Mouse (Mus musculus): ENCODE results near the gene Mtln. TPM values are rescaled to one million over a fixed set of nuclear protein-coding genes. Genes with fewer than 3 reads are reported as not detected.

Mtln gene
- polyA plus RNA-seq, 1 experiment from 2014 or later, result 35.9 TPM

- 83% methylated on average over 5 of the region's 5 CpGs for WGBS
- H3K9me3 ChIP-seq (replicated peaks), result no peaks in the 10 kb centered on the region
- no peaks in the 10 kb centered on the region for H3K27me3 ChIP-seq
- peaks cover 5% of the 10 kb centered on the region; the same call in 1 of the 2 replicates for H3K4me1 ChIP-seq
- H3K4me3 ChIP-seq (replicated peaks), result no peak overlapping the region
- H3K36me3 ChIP-seq, result peaks cover 30% of the 10 kb centered on the region
- no peak overlapping the region for H3K9ac ChIP-seq
- ATAC-seq (replicated peaks; ENCODE audit: low FRiP score), result no peak
- no peak overlapping the region for H3K4me2 ChIP-seq
- no peak overlapping the region for H3K27ac ChIP-seq
Observed at GRCm38 (mm10) chr2:127778451-127778850, 13.8 kb downstream of the Mtln start.

GRCm38 (mm10) chr2:127775013-127775412, 17.3 kb downstream of the Mtln start:
- H3K36me3 ChIP-seq, result peaks cover 41% of the 10 kb centered on the region
- no peak overlapping the region for H3K27ac ChIP-seq
- peaks cover 5% of the 10 kb centered on the region; the same call in 1 of the 2 replicates for H3K4me1 ChIP-seq
- no peak for ATAC-seq (replicated peaks; ENCODE audit: low FRiP score)
- 65% methylated on average over 3 of the region's 3 CpGs for WGBS
- H3K9me3 ChIP-seq (replicated peaks), result no peaks in the 10 kb centered on the region
- no peaks in the 10 kb centered on the region for H3K27me3 ChIP-seq
- H3K4me3 ChIP-seq (replicated peaks), result no peak overlapping the region
- H3K4me2 ChIP-seq, result no peak overlapping the region
- H3K9ac ChIP-seq, result no peak overlapping the region

- H3K9me3 ChIP-seq (replicated peaks), result no peaks in the 10 kb centered on the region
- H3K4me1 ChIP-seq, result peaks cover 5% of the 10 kb centered on the region; the same call in 1 of the 2 replicates
- peaks cover 42% of the 10 kb centered on the region for H3K36me3 ChIP-seq
- H3K4me2 ChIP-seq, result no peak overlapping the region
- no peak overlapping the region for H3K9ac ChIP-seq
- H3K27me3 ChIP-seq, result no peaks in the 10 kb centered on the region
- no peak overlapping the region for H3K27ac ChIP-seq
- H3K4me3 ChIP-seq (replicated peaks), result no peak overlapping the region
- WGBS, result 41% methylated on average over 1 of the region's 1 CpGs
- no peak for ATAC-seq (replicated peaks; ENCODE audit: low FRiP score)
Observed at GRCm38 (mm10) chr2:127774578-127774941, 17.7 kb downstream of the Mtln start.

- Histone ChIP-seq H3K4me2 (no peak overlapping the region), H3K36me3 (peaks cover 47% of the 10 kb centered on the region), H3K27ac (no peak overlapping the region), H3K9ac (no peak overlapping the region), H3K4me3 (replicated peaks) (no peak overlapping the region), H3K9me3 (replicated peaks) (no peaks in the 10 kb centered on the region), H3K4me1 (peaks cover 5% of the 10 kb centered on the region; the same call in 1 of the 2 replicates), H3K27me3 (no peaks in the 10 kb centered on the region)
- peak; percentile 18; the same call in 1 of the 2 replicates for ATAC-seq (replicated peaks; ENCODE audit: low FRiP score)
- 57% methylated on average over 15 of the region's 15 CpGs for WGBS
Observed at GRCm38 (mm10) chr2:127773938-127774577, 18.2 kb downstream of the Mtln start.

GRCm38 (mm10) chr2:127761587-127761986, 30.7 kb downstream of the Mtln start:
- WGBS, result 94% methylated on average over 5 of the region's 5 CpGs
- Histone ChIP-seq H3K4me3 (replicated peaks) (no peak overlapping the region), H3K9ac (no peak overlapping the region), H3K36me3 (peaks cover 56% of the 10 kb centered on the region), H3K4me1 (peaks cover 13% of the 10 kb centered on the region), H3K4me2 (no peak overlapping the region), H3K9me3 (replicated peaks) (no peaks in the 10 kb centered on the region), H3K27me3 (no peaks in the 10 kb centered on the region), H3K27ac (no peak overlapping the region)
- ATAC-seq (replicated peaks; ENCODE audit: low FRiP score), result no peak

GRCm38 (mm10) chr2:127760429-127761000, 31.8 kb downstream of the Mtln start:
- Histone ChIP-seq H3K27me3 (no peaks in the 10 kb centered on the region), H3K4me3 (replicated peaks) (no peak overlapping the region), H3K4me1 (peaks cover 13% of the 10 kb centered on the region), H3K9ac (no peak overlapping the region), H3K9me3 (replicated peaks) (no peaks in the 10 kb centered on the region), H3K36me3 (peaks cover 58% of the 10 kb centered on the region), H3K4me2 (no peak overlapping the region), H3K27ac (no peak overlapping the region)
- WGBS, result 78% methylated on average over 10 of the region's 10 CpGs
- no peak for ATAC-seq (replicated peaks; ENCODE audit: low FRiP score)

GRCm38 (mm10) chr2:127760014-127760413, 32.3 kb downstream of the Mtln start:
- ATAC-seq (replicated peaks; ENCODE audit: low FRiP score), result no peak
- no peak overlapping the region for H3K4me2 ChIP-seq
- WGBS, result 91% methylated on average over 6 of the region's 6 CpGs

GRCm38 (mm10) chr2:127759157-127759880, 33.0 kb downstream of the Mtln start:
- Histone ChIP-seq H3K9me3 (replicated peaks) (no peaks in the 10 kb centered on the region), H3K9ac (no peak overlapping the region), H3K4me3 (replicated peaks) (no peak overlapping the region), H3K4me2 (no peak overlapping the region), H3K27me3 (no peaks in the 10 kb centered on the region), H3K36me3 (peaks cover 56% of the 10 kb centered on the region), H3K27ac (no peak overlapping the region), H3K4me1 (peaks cover 13% of the 10 kb centered on the region)
- ATAC-seq (replicated peaks; ENCODE audit: low FRiP score), result no peak
- 88% methylated on average over 5 of the region's 5 CpGs for WGBS

More at GRCm38 (mm10) chr2:127760014-127760413, 32.3 kb downstream of the Mtln start:
- no peak overlapping the region for H3K9ac ChIP-seq
- H3K27ac ChIP-seq, result no peak overlapping the region
- no peak overlapping the region for H3K4me3 ChIP-seq (replicated peaks)
- H3K27me3 ChIP-seq, result no peaks in the 10 kb centered on the region
- peaks cover 13% of the 10 kb centered on the region for H3K4me1 ChIP-seq
- no peaks in the 10 kb centered on the region for H3K9me3 ChIP-seq (replicated peaks)
- H3K36me3 ChIP-seq, result peaks cover 59% of the 10 kb centered on the region

- H3K9ac ChIP-seq, result no peak overlapping the region
- ATAC-seq (replicated peaks; ENCODE audit: low FRiP score), result peak; percentile 85
- no peak overlapping the region for H3K4me3 ChIP-seq (replicated peaks)
- H3K4me2 ChIP-seq, result no peak overlapping the region
- peak overlapping the region; percentile 51; the same call in 1 of the 2 replicates for H3K27ac ChIP-seq
- H3K9me3 ChIP-seq (replicated peaks), result no peaks in the 10 kb centered on the region
- H3K27me3 ChIP-seq, result no peaks in the 10 kb centered on the region
- H3K36me3 ChIP-seq, result peaks cover 41% of the 10 kb centered on the region
- 16% methylated on average over 8 of the region's 8 CpGs for WGBS
- H3K4me1 ChIP-seq, result peaks cover 13% of the 10 kb centered on the region
Observed at GRCm38 (mm10) chr2:127757171-127757570, 35.1 kb downstream of the Mtln start.

- Histone ChIP-seq H3K36me3 (peaks cover 13% of the 10 kb centered on the region), H3K27ac (no peak overlapping the region)
Observed at GRCm38 (mm10) chr2:127754113-127754512, 38.2 kb downstream of the Mtln start.

GRCm38 (mm10) chr2:127751849-127752610, 40.3 kb downstream of the Mtln start:
- no peak overlapping the region for H3K27ac ChIP-seq
- no peak overlapping the region for H3K9ac ChIP-seq
- H3K27me3 ChIP-seq, result no peaks in the 10 kb centered on the region
- H3K4me1 ChIP-seq, result peaks cover 4% of the 10 kb centered on the region
- H3K36me3 ChIP-seq, result peaks cover 11% of the 10 kb centered on the region
- H3K4me2 ChIP-seq, result no peak overlapping the region
- ATAC-seq (replicated peaks; ENCODE audit: low FRiP score), result no peak
- H3K9me3 ChIP-seq (replicated peaks), result no peaks in the 10 kb centered on the region
- WGBS, result 56% methylated on average over 11 of the region's 11 CpGs
- H3K4me3 ChIP-seq (replicated peaks), result no peak overlapping the region

More at GRCm38 (mm10) chr2:127754113-127754512, 38.2 kb downstream of the Mtln start:
- no peak overlapping the region for H3K9ac ChIP-seq
- peaks cover 13% of the 10 kb centered on the region for H3K4me1 ChIP-seq
- H3K4me2 ChIP-seq, result no peak overlapping the region
- H3K9me3 ChIP-seq (replicated peaks), result no peaks in the 10 kb centered on the region
- H3K27me3 ChIP-seq, result no peaks in the 10 kb centered on the region
- 91% methylated on average over 4 of the region's 4 CpGs for WGBS
- H3K4me3 ChIP-seq (replicated peaks), result no peak overlapping the region
- ATAC-seq (replicated peaks; ENCODE audit: low FRiP score), result no peak
